Mouse (Mus musculus): ENCODE data around the gene Mknk2. TPM values are rescaled to one million over a fixed set of nuclear protein-coding genes. Genes with fewer than 3 reads are reported as not detected.

Mknk2 gene
- total and polyA plus RNA-seq, 2 experiments from 2014 or later, result 40.5 to 84.5 TPM

GRCm38 (mm10) chr10:80683647-80684046 lies 5.7 kb upstream of the Mknk2 start:
- no peak for DNase-seq (ENCODE audit: low spot score)
- WGBS, result 100% methylated on average over 1 of the region's 1 CpGs
- H3K4me2 ChIP-seq (ENCODE audit: low read depth, low read length), result no peak overlapping the region
- H3K4me3 ChIP-seq (ENCODE audit: low read length), result no peak overlapping the region
- H3K9ac ChIP-seq (replicated peaks; ENCODE audit: low read length), result no peak overlapping the region
- H3K4me1 ChIP-seq (ENCODE audit: insufficient read depth, low read length), result 0 out of 2 replicates have a peak, but pooled peaks cover 5% of the 10 kb centered on the region
- peaks cover 17% of the 10 kb centered on the region for H3K36me3 ChIP-seq (ENCODE audit: insufficient read depth, low read length)
- H3K9me3 ChIP-seq (ENCODE audit: low read length), result no peaks in the 10 kb centered on the region
- H3K27me3 ChIP-seq (ENCODE audit: insufficient read depth, low read length), result no peaks in the 10 kb centered on the region
- TF ChIP-seq CTCF (IDR thresholded peaks at IDR 0.05; ENCODE audit: low read depth), result no peak
- ATAC-seq, result no peak
- no peak overlapping the region for H3K27ac ChIP-seq

- no peak for ATAC-seq
- 95% methylated on average over 6 of the region's 6 CpGs for WGBS
Measured at GRCm38 (mm10) chr10:80682003-80682402, 4.1 kb upstream of the Mknk2 start.

GRCm38 (mm10) chr10:80680260-80680696 lies 2.4 kb upstream of the Mknk2 start:
- TF ChIP-seq CTCF (IDR thresholded peaks at IDR 0.05; ENCODE audit: low read depth), result no peak
- Histone ChIP-seq H3K4me1 (ENCODE audit: insufficient read depth, low read length) (peaks cover 26% of the 10 kb centered on the region), H3K9ac (replicated peaks; ENCODE audit: low read length) (no peak overlapping the region), H3K9me3 (ENCODE audit: low read length) (no peaks in the 10 kb centered on the region), H3K36me3 (ENCODE audit: insufficient read depth, low read length) (peaks cover under 1% of the 10 kb centered on the region), H3K4me2 (ENCODE audit: low read depth, low read length) (no peak overlapping the region), H3K27ac (no peak overlapping the region), H3K4me3 (ENCODE audit: low read length) (no peak overlapping the region), H3K27me3 (ENCODE audit: insufficient read depth, low read length) (no peaks in the 10 kb centered on the region)
- ATAC-seq (no peak), DNase-seq (ENCODE audit: low spot score) (no peak)
- 77% methylated on average over 2 of the region's 2 CpGs for WGBS

More at GRCm38 (mm10) chr10:80682003-80682402, 4.1 kb upstream of the Mknk2 start:
- Histone ChIP-seq H3K27me3 (ENCODE audit: insufficient read depth, low read length) (no peaks in the 10 kb centered on the region), H3K9me3 (ENCODE audit: low read length) (no peaks in the 10 kb centered on the region), H3K9ac (replicated peaks; ENCODE audit: low read length) (no peak overlapping the region), H3K36me3 (ENCODE audit: insufficient read depth, low read length) (peaks cover 17% of the 10 kb centered on the region), H3K27ac (no peak overlapping the region), H3K4me3 (ENCODE audit: low read length) (no peak overlapping the region), H3K4me2 (ENCODE audit: low read depth, low read length) (no peak overlapping the region), H3K4me1 (ENCODE audit: insufficient read depth, low read length) (peaks cover 21% of the 10 kb centered on the region)
- no peak for DNase-seq (ENCODE audit: low spot score)
- no peak for TF ChIP-seq CTCF (IDR thresholded peaks at IDR 0.05; ENCODE audit: low read depth)

GRCm38 (mm10) chr10:80679556-80680259 lies 1.8 kb upstream of the Mknk2 start:
- H3K36me3 ChIP-seq (ENCODE audit: insufficient read depth, low read length), result no peaks in the 10 kb centered on the region
- no peak overlapping the region for H3K4me3 ChIP-seq (ENCODE audit: low read length)
- H3K9ac ChIP-seq (replicated peaks; ENCODE audit: low read length), result no peak overlapping the region
- H3K4me1 ChIP-seq (ENCODE audit: insufficient read depth, low read length), result peaks cover 31% of the 10 kb centered on the region
- no peak for TF ChIP-seq CTCF (IDR thresholded peaks at IDR 0.05; ENCODE audit: low read depth)
- H3K4me2 ChIP-seq (ENCODE audit: low read depth, low read length), result no peak overlapping the region
- ATAC-seq (no peak), DNase-seq (ENCODE audit: low spot score) (no peak)
- no peaks in the 10 kb centered on the region for H3K9me3 ChIP-seq (ENCODE audit: low read length)
- no peaks in the 10 kb centered on the region for H3K27me3 ChIP-seq (ENCODE audit: insufficient read depth, low read length)
- H3K27ac ChIP-seq, result peak overlapping the region; percentile 97
- WGBS, result 64% methylated on average over 9 of the region's 9 CpGs

- Histone ChIP-seq H3K9me3 (ENCODE audit: low read length) (no peaks in the 10 kb centered on the region), H3K4me1 (ENCODE audit: insufficient read depth, low read length) (peaks cover 41% of the 10 kb centered on the region), H3K4me3 (ENCODE audit: low read length) (no peak overlapping the region), H3K27me3 (ENCODE audit: insufficient read depth, low read length) (no peaks in the 10 kb centered on the region), H3K27ac (peak overlapping the region; percentile 97), H3K4me2 (ENCODE audit: low read depth, low read length) (no peak overlapping the region), H3K9ac (replicated peaks; ENCODE audit: low read length) (no peak overlapping the region), H3K36me3 (ENCODE audit: insufficient read depth, low read length) (no peaks in the 10 kb centered on the region)
- 40% methylated on average over 10 of the region's 10 CpGs for WGBS
- ATAC-seq, result no peak
- TF ChIP-seq CTCF (IDR thresholded peaks at IDR 0.05; ENCODE audit: low read depth), result no peak
- DNase-seq (ENCODE audit: low spot score), result peak; percentile 25
Measured at GRCm38 (mm10) chr10:80678601-80679377, 877 bp upstream of the Mknk2 start.

GRCm38 (mm10) chr10:80677128-80677875 lies 610 bp downstream of the Mknk2 start:
- no peak for DNase-seq (ENCODE audit: low spot score)
- no peak for ATAC-seq
- peaks cover 50% of the 10 kb centered on the region for H3K4me1 ChIP-seq (ENCODE audit: insufficient read depth, low read length)
- WGBS, result 39% methylated on average over 9 of the region's 9 CpGs
- H3K4me3 ChIP-seq (ENCODE audit: low read length), result peak overlapping the region; percentile 36
- no peaks in the 10 kb centered on the region for H3K36me3 ChIP-seq (ENCODE audit: insufficient read depth, low read length)
- H3K9ac ChIP-seq (replicated peaks; ENCODE audit: low read length), result peak overlapping the region; percentile 62
- H3K9me3 ChIP-seq (ENCODE audit: low read length), result no peaks in the 10 kb centered on the region
- H3K27me3 ChIP-seq (ENCODE audit: insufficient read depth, low read length), result no peaks in the 10 kb centered on the region
- peak overlapping the region; percentile 68 for H3K4me2 ChIP-seq (ENCODE audit: low read depth, low read length)
- H3K27ac ChIP-seq, result peak overlapping the region; percentile 97
- TF ChIP-seq CTCF (IDR thresholded peaks at IDR 0.05; ENCODE audit: low read depth), result no peak
